Mouse (Mus musculus) ES-Bruce4 (cell line): ENCODE data around the gene Itgb6.

Source experiments
- CTCF ChIP-seq: IDR thresholded peaks from one replicate; pipeline ENCODE4 v1.8.1; 2011; ENCODE audit warnings: low read depth, low read length
- EP300 ChIP-seq: IDR thresholded peaks from 2 replicates; pipeline ENCODE4 v1.6.1; 2011; ENCODE audit warnings: low read depth, low read length; ENCODE audit not compliant: insufficient read depth
- POLR2A ChIP-seq: IDR thresholded peaks from one replicate; pipeline ENCODE4 v1.8.1; 2011; ENCODE audit warnings: low read length; ENCODE audit not compliant: insufficient read depth

DNA sequence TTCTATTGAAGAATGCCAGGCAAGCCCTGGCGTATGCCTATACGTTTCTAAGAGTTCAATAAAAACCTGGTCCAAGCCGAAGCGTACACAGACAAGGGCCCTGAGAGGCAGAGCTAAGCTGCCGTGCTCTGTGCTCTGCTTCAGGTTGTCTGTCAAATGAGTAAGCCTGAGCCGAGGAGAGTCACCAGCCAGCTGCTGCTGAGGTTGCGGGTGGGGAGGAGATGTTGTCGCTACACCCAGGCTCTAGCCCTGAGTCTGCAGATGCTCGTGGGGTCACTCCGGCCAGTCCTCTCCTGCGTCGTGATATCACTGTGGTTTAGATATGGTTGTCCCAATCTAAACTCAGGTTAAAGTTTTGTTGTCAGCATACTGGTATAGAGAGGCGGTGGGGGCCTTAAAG lies 6.7 kb downstream of the Itgb6 start:
- TF ChIP-seq CTCF (no peak), EP300 (no peak), POLR2A (no peak)
